Mouse (Mus musculus) limb, embryonic 11.5 days (tissue): ENCODE results near the gene Tcf25. TPM values are rescaled to one million over a fixed set of nuclear protein-coding genes. Genes with fewer than 3 reads are reported as not detected.

Experiments used
- ATAC-seq: fragments of 200-750 bp; cut with Nextera tagmentation; 2 replicates; pipeline ENCODE4 v1.8.0; 2017; ENCODE audit warnings: low read depth; ENCODE audit not compliant: insufficient number of reproducible peaks, low FRiP score, low TSS enrichment
- DNase-seq: peaks from one replicate; pipeline ENCODE4 v3.0.0-alpha.2; 2015; ENCODE audit warnings: low spot score
- H3K27ac ChIP-seq: fragments of 300-500 bp; sonication (generic); replicated peaks from 2 replicates; pipeline ENCODE4 v1.5.1; 2014; ENCODE audit warnings: low read depth, mild to moderate bottlenecking, low read length
- H3K27me3 ChIP-seq: fragments of 300-500 bp; sonication (generic); 2 replicates; pipeline ENCODE4 v1.6.1; 2014; ENCODE audit warnings: mild to moderate bottlenecking, low read length, mixed read lengths; ENCODE audit not compliant: control insufficient read depth, insufficient read depth
- H3K36me3 ChIP-seq: fragments of 300-500 bp; sonication (generic); 2 replicates; pipeline ENCODE4 v1.6.1; 2014; ENCODE audit warnings: mild to moderate bottlenecking, low read length, moderate library complexity, mixed read lengths; ENCODE audit not compliant: control insufficient read depth, insufficient read depth
- H3K4me1 ChIP-seq: fragments of 300-500 bp; sonication (generic); 2 replicates; pipeline ENCODE4 v1.6.1; 2014; ENCODE audit warnings: low read length, mixed read lengths; ENCODE audit not compliant: control insufficient read depth, insufficient read depth
- H3K4me2 ChIP-seq: fragments of 300-500 bp; sonication (generic); 2 replicates; pipeline ENCODE4 v1.6.1; 2014; ENCODE audit warnings: low read depth, mild to moderate bottlenecking, moderate library complexity; ENCODE audit not compliant: severe bottlenecking
- H3K4me3 ChIP-seq: fragments of 300-500 bp; sonication (generic); 2 replicates; pipeline ENCODE4 v1.5.1; 2014; ENCODE audit warnings: low read depth, low read length
- H3K9ac ChIP-seq: fragments of 300-500 bp; sonication (generic); 2 replicates; pipeline ENCODE4 v1.6.1; 2014; ENCODE audit warnings: mild to moderate bottlenecking, low read length
- H3K9me3 ChIP-seq: fragments of 300-500 bp; sonication (generic); 2 replicates; pipeline ENCODE4 v1.6.1; 2016; ENCODE audit warnings: low read length; ENCODE audit not compliant: control insufficient read depth
- WGBS: fragments of 180-500 bp; shearing (Covaris S2); extraction: QIAGEN DNeasy Blood & Tissue Kit; methylation state at CpG from one replicate; pipeline ENCODE4 v1.1.7; 2014; 5-methylcytosine and 5-hydroxymethylcytosine counted together
- polyA plus RNA-seq: library from polyadenylated mRNA; unstranded; fragments of >200 nt; fragmentation: Nextera tagmentation; extraction: Ambion mirVana; gene quantifications from 2 replicates; pipeline ENCODE4 v1.2.1, GENCODE M21; 2014

The Tcf25 gene
- polyA plus RNA-seq, 1 experiment from 2014 or later, result 136 TPM

DNA sequence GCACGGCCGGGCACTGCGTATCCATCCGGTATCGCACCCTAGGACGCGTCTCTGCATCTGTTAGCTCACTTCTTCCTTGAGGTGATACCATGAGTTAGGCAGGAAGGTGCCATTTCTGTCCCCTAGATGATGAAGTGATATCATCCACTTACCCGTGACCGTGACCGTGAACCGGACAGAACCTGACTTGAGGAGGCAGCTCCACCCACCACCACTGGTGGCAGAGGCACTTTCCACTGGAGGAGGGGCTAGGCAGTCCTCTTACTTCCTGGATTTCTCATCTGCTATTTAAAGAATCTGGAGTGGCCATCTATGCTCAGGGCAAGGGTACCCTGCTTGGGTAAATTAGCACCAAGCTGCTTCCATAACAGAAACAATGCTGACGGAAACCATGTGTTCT lies 30.1 kb upstream of the Tcf25 start:
- ATAC-seq, result no peak
- Histone ChIP-seq H3K9me3 (no peaks in the 10 kb centered on the region), H3K4me2 (no peak overlapping the region), H3K4me3 (no peak overlapping the region), H3K9ac (no peak overlapping the region), H3K36me3 (no peaks in the 10 kb centered on the region), H3K27me3 (no peaks in the 10 kb centered on the region), H3K4me1 (no peaks in the 10 kb centered on the region; the same call in 1 of the 2 replicates), H3K27ac (no peak overlapping the region)
- 90% methylated on average over 12 of the region's 12 CpGs for WGBS
- DNase-seq, result no peak

DNA sequence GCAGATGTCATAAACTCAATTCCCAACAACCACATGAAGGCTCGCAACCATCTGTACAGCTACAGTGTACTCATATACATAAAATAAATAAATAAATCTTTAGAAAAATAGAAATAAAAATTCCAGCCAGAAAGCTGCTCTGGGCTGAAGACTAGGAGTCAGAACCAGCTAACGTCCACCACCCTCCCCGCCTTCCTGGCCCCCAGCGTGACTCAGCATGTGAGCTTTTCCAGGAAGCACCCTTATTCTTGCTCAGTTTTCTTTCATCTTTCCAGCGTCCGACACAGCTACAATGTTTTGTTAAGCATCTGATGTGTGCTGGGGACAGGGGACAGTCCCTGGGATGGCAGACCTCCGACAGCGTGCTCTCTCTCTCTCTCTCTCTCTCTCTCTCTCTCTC lies 28.4 kb upstream of the Tcf25 start:
- ATAC-seq (no peak), DNase-seq (no peak)
- Histone ChIP-seq H3K36me3 (no peaks in the 10 kb centered on the region), H3K27me3 (no peaks in the 10 kb centered on the region), H3K9ac (no peak overlapping the region), H3K4me1 (no peaks in the 10 kb centered on the region; the same call in 1 of the 2 replicates), H3K4me2 (no peak overlapping the region), H3K27ac (no peak overlapping the region), H3K9me3 (no peaks in the 10 kb centered on the region), H3K4me3 (no peak overlapping the region)
- WGBS, result 86% methylated on average over 8 of the region's 8 CpGs

GRCm38 (mm10) chr8:123345856-123346255 lies 27.7 kb upstream of the Tcf25 start:
- Histone ChIP-seq H3K4me3 (no peak overlapping the region), H3K9ac (no peak overlapping the region)

DNA sequence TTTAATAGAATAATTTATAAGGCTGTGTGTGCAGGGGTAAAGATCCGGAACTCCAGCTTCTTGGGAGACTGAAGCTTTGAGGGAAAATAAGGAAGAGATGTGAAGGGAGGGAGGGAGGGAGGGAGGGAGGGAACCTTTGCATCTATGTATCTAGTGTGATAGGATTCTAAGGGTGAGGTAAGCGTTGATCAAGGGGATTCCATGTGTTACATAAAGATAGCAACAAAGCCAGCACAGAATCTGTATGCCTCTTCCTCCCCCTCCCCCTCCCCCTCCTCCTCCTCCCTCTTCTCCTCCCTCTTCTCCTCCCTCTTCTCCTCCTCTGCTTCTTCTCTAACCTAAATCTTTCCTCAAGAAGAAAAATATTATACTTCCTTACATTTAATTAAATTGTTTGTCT lies 26.3 kb upstream of the Tcf25 start:
- ATAC-seq, result no peak
- 83% methylated on average over 2 of the region's 2 CpGs for WGBS
- no peak overlapping the region for H3K4me2 ChIP-seq

More at GRCm38 (mm10) chr8:123345856-123346255, 27.7 kb upstream of the Tcf25 start:
- no peaks in the 10 kb centered on the region for H3K27me3 ChIP-seq
- no peak overlapping the region for H3K4me2 ChIP-seq
- no peak overlapping the region for H3K27ac ChIP-seq
- ATAC-seq (no peak), DNase-seq (no peak)
- no peaks in the 10 kb centered on the region; the same call in 1 of the 2 replicates for H3K4me1 ChIP-seq
- H3K36me3 ChIP-seq, result no peaks in the 10 kb centered on the region
- WGBS, result 80% methylated on average over 6 of the region's 6 CpGs
- H3K9me3 ChIP-seq, result no peaks in the 10 kb centered on the region

GRCm38 (mm10) chr8:123348237-123348843 lies 25.2 kb upstream of the Tcf25 start:
- 41% methylated on average over 9 of the region's 9 CpGs for WGBS
- ATAC-seq, result no peak
- Histone ChIP-seq H3K27ac (no peak overlapping the region), H3K9me3 (no peaks in the 10 kb centered on the region), H3K4me1 (no peaks in the 10 kb centered on the region; the same call in 1 of the 2 replicates), H3K36me3 (no peaks in the 10 kb centered on the region), H3K4me3 (no peak overlapping the region), H3K27me3 (no peaks in the 10 kb centered on the region), H3K9ac (no peak overlapping the region), H3K4me2 (no peak overlapping the region)
- peak; percentile 30 for DNase-seq

More for the DNA sequence above, 26.3 kb upstream of the Tcf25 start:
- H3K36me3 ChIP-seq, result no peaks in the 10 kb centered on the region
- no peaks in the 10 kb centered on the region for H3K9me3 ChIP-seq
- no peaks in the 10 kb centered on the region for H3K27me3 ChIP-seq
- no peak overlapping the region for H3K27ac ChIP-seq
- no peaks in the 10 kb centered on the region; the same call in 1 of the 2 replicates for H3K4me1 ChIP-seq
- DNase-seq, result no peak
- H3K4me3 ChIP-seq, result no peak overlapping the region
- no peak overlapping the region for H3K9ac ChIP-seq

DNA sequence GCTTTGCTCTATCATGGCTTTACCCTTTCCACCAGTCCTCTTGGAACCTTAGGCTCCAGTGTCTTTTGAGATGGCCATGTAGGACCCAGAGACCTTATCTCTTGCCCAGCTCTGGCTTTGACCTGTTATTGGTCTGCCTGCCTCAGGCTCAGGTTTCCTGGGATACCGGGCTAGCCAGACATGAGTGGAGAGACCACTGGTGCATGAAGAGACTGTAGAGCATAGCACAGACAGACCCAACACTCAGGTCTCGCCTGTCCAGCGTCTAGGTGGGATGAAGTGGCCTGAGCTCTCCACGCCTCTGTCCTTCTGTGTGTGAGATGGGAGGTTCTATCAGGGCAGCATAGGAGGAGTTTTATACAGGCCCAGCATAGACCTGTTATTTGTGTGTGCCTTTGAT lies 24.5 kb upstream of the Tcf25 start:
- no peak overlapping the region for H3K27ac ChIP-seq

GRCm38 (mm10) chr8:123352118-123352517 lies 21.4 kb upstream of the Tcf25 start:
- Histone ChIP-seq H3K4me2 (no peak overlapping the region), H3K9me3 (no peaks in the 10 kb centered on the region), H3K4me1 (no peaks in the 10 kb centered on the region; the same call in 1 of the 2 replicates), H3K9ac (no peak overlapping the region), H3K36me3 (no peaks in the 10 kb centered on the region), H3K27ac (no peak overlapping the region), H3K4me3 (no peak overlapping the region), H3K27me3 (no peaks in the 10 kb centered on the region)
- ATAC-seq (no peak), DNase-seq (no peak)
- WGBS, result 86% methylated on average over 12 of the region's 12 CpGs

More for the DNA sequence above, 24.5 kb upstream of the Tcf25 start:
- no peaks in the 10 kb centered on the region for H3K27me3 ChIP-seq
- ATAC-seq, result no peak
- H3K4me1 ChIP-seq, result no peaks in the 10 kb centered on the region; the same call in 1 of the 2 replicates
- no peak overlapping the region for H3K4me2 ChIP-seq
- WGBS, result 86% methylated on average over 4 of the region's 4 CpGs
- H3K36me3 ChIP-seq, result no peaks in the 10 kb centered on the region
- H3K4me3 ChIP-seq, result no peak overlapping the region
- no peak for DNase-seq
- no peak overlapping the region for H3K9ac ChIP-seq
- no peaks in the 10 kb centered on the region for H3K9me3 ChIP-seq

- Histone ChIP-seq H3K27me3 (no peaks in the 10 kb centered on the region), H3K4me2 (no peak overlapping the region), H3K4me3 (no peak overlapping the region), H3K9ac (no peak overlapping the region), H3K4me1 (no peaks in the 10 kb centered on the region; the same call in 1 of the 2 replicates), H3K36me3 (no peaks in the 10 kb centered on the region), H3K27ac (no peak overlapping the region), H3K9me3 (no peaks in the 10 kb centered on the region)
- WGBS, result 66% methylated on average over 13 of the region's 13 CpGs
- no peak for ATAC-seq
- peak; percentile 42 for DNase-seq
These were observed 20.8 kb upstream of the Tcf25 start for GRCm38 (mm10) chr8:123352786-123353185.

DNA sequence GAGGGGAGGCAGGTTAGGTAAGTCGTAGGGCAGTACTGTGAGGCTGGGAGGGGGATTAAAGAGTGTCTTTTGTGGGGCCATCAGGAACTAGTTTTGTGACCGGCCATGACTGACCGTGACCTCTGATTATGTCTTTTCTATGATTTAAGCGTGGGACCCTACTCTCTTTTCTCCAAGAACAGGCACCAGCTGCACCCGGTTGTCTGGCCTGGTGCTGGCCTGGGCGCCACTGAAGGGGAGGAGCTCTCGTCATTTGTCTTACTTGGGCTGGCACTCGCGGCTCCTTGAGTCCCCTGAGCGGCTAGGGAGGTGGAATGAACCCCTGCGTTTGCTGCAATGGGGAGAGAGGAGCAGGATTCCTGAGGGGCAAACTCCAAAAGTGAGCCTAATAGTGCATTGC lies 20.3 kb upstream of the Tcf25 start:
- Histone ChIP-seq H3K9me3 (no peaks in the 10 kb centered on the region), H3K4me3 (no peak overlapping the region), H3K9ac (no peak overlapping the region), H3K36me3 (no peaks in the 10 kb centered on the region), H3K27me3 (no peaks in the 10 kb centered on the region), H3K4me1 (no peaks in the 10 kb centered on the region; the same call in 1 of the 2 replicates), H3K4me2 (no peak overlapping the region), H3K27ac (no peak overlapping the region)
- WGBS, result 35% methylated on average over 11 of the region's 11 CpGs
- DNase-seq, result no peak
- no peak for ATAC-seq
